Mouse (Mus musculus) olfactory bulb, adult 2 months (tissue): ENCODE results near the gene Zfp280b.

Experiments used
- CTCF ChIP-seq: fragments of 200-500 bp; IDR thresholded peaks from 2 replicates; pipeline ENCODE4 v1.5.1; 2012; ENCODE audit warnings: low read depth, mild to moderate bottlenecking, low read length, moderate library complexity; ENCODE audit not compliant: insufficient read depth
- POLR2A ChIP-seq: fragments of 200-500 bp; IDR thresholded peaks from 2 replicates; pipeline ENCODE4 v1.6.1; 2012; ENCODE audit warnings: mild to moderate bottlenecking, low read depth, low read length, moderate library complexity; ENCODE audit not compliant: insufficient read depth

DNA sequence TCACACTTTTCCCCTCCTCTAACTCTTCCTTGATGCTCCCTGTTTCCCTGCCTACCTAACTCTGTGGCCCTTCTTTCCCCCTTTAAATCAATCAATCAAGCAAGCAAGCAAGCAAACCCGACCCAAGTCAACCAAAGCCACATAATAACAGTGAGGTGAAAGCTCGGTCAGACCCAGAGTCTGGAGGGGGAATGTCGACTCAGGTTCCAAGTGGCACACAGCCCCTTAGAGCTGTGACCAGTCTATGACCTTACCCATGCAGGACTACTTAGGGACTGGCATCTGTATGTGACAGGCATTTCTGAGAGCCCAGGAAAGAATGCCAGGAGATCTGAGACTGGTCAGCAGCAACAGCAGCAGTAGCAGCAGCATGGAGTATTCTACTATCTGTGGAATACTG, 36.1 kb upstream of the Zfp280b start:
- TF ChIP-seq POLR2A (no peak), CTCF (no peak)
